Mouse (Mus musculus) left cerebral cortex, adult 8-10 months (tissue): Measurements from ENCODE around the gene Cntrl. TPM values are rescaled to one million over a fixed set of nuclear protein-coding genes. Genes with fewer than 3 reads are reported as not detected.

Experiments used
- DNase-seq, 2 experiments: peaks; one replicate each; pipeline ENCODE4 v3.0.0; 2022; ENCODE audit warnings: low spot score in 2 of 2
- total RNA-seq, 4 experiments: library from RNA; stranded (reverse); gene quantifications; 2 replicates each; pipeline ENCODE4 v1.2.4; 2022

Cntrl gene
- total RNA-seq, 4 experiments from 2014 or later: 8.6 to 11.0 (median 10.8) TPM

DNA sequence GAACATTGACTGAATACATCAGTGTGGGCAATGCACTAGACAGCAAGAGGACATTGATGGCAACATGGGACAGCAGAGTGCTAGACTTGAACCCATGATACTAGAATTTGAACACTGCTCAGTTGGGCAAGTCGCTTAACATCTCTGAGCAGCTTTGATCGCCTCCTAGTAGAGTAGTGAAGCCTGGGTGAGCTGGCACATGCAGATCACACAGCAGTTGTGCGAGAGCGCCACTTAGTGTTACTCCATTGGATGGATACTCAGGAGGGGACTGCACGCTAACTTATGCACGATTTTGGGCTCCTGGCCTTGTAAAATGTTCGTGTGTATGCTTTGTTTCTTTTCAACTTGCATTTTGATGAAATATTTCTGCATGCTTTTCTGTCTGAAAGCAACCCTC, 15.4 kb downstream of the Cntrl start:
- no peak for DNase-seq

DNA sequence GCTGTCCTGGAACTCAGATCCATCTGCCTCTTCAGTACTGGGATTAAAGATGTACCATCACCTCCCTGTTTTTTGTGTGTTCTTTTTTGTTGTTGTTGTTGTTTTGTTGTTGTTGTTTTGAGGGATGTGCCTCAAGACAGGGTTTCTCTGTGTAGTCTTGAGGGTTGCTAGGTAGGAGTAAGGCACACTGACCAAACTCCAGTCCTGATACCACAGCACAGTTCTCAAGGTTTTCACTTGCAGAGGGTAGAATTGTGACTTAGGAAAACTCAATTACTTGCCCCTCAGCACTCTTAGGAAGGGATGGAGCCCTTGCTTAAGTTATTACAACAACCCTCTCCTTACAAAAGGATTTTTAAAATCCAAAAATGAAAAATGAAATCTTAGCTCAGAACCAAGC, 22.2 kb downstream of the Cntrl start:
- DNase-seq: no peak

DNA sequence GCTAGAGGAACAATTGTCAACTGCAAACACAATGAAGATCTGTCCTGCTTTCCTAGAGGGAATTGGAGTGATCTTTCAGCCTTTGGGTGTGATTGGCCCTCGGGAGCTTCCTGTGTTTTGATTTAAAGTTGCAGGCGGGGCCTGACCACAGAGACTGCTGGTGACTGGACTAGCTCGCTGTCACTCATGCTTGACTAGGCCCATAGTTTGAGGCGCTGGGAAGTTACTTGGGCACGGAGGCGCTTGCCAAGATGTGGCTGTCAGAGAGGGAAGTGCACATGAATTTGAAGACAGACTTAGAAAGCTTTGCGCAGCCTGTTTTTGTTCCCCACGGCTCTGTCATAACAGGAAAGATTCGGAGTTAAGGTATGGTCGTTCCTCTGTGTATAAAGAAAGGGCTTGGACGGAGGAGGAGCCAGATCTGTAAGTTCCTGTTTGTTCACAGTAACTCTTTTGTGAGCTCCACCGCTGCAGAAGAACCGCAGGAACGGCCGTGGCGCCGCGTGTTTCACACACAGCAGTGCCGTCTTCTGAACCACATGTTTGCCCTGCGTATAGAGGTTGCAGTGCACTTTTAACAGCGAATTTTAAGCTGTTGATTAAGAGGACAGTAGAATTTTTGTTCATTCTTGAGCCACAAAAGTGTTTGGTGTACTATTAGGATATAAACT, 22.8 kb downstream of the Cntrl start:
- DNase-seq: peak; percentile 91 to 97

DNA sequence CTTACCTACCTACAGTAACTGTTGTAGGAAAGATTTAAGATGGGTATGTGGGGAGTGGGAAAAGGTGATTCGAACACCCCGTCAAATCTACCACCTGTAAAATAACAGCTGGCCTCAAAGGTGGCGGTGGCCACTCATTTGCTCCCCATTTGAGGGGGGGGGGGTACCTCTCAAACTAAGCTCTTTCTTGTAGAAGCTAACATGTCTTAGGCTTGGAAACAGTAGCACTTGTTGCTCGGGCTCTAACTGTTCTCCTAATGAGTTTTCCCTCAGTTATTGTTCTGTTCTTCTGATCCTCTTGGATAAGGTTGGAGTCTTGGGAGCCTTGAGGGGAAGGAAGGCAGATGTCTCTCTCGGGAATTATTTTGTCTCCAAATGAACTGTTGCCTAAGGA, 23.4 kb downstream of the Cntrl start:
- DNase-seq: no peak

DNA sequence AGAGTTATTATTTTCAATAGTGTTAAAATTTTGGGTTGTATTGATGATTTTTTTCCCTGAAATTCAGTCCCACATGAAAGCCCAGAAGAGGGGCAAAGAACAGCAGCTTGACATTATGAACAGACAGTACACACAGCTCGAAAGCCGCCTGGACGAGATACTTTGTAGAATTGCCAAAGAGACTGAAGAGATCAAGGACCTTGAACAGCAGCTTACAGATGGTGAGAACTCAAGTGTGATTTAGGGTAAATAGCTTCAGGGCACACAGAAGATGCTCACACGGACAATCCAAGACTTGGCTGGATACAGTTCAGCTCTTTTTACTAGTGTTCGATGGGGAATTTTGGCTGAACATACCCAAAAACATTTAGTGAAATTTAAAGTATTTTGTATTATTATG, 24.6 kb downstream of the Cntrl start:
- no peak for DNase-seq

DNA sequence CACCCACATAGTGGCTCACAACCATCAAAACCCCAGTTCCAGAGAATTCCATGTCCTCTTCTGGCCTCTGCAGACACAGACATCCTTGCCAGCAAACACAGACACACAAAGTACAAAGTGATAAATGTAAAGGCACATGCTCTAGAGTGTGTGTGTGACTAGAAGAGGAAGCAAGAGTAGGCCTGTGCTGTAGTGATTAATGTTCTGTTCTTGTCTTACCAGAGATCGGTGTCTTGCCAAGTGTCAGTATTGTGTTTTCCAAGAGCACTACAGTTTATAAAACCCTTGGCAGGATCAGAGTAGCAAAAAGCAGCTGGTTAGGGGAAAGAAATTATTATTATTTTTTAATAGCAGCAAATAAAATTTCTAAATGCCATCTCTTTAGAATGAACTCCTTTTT, 29.3 kb downstream of the Cntrl start:
- no peak for DNase-seq

DNA sequence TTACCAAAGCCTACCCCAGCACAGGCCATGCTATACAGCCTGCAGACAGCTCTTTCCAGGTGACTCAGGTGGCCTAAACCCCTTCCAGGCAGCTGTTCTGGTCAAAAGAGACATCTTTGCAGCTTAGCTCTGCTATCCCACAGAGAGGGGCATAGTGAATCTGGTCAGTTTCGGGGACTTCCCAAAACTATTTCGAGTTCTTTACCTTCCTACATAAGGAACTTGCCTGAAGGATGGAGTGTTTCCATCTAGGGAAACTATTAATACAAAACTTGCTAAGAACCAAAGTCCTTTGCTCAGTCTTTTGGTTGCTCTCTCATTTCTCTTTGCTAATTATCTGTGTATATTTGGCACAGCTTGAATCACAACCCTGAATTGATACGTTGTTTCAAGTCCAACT, 32.4 kb downstream of the Cntrl start:
- DNase-seq: no peak

DNA sequence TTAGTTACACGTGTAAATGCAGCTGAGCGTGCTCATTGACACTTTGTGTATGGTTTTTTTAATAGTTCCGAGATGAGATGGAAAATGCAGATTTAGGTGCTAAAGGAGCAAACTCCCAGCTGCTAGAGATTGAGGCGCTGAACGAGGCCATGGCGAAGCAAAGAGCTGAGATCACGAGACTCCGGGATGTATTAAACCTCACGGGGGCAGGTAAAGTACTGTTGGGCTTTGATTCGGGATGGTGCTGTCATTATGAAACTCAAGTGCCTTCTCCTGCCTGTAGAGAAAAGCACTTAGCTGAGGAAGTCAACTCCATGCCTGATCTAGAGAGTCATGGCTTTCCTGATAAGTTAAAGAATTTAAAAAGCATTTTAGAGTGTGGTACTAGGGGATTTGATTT, 39.5 kb downstream of the Cntrl start:
- no peak for DNase-seq

DNA sequence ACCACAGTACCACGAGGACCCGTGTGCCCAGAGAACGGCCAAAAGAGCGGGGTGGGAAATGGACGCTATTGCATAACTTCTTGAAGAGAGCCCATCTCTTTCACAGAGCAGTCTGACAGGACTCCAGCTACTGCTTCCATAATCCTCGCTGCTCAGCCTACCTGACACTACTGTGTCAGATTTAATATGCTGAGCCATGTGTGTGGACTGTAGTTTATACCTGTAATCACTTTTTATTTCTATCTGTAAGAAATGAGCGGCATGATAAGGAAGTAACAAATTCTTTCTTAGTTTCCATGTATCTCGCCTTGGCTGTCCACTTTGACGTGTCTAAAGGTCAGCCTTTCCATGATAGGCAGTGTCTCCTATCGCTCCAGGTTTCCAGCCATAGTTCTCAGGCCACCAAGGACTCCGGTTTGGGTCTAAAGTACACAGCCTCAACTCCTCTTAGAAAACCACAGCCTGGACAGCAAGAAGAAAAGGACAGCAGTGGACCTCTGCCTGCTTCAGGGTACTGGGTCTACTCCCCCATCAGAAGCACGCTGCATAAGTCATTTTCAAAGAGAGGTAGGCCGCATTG, 42.1 kb downstream of the Cntrl start:
- DNase-seq: no peak

DNA sequence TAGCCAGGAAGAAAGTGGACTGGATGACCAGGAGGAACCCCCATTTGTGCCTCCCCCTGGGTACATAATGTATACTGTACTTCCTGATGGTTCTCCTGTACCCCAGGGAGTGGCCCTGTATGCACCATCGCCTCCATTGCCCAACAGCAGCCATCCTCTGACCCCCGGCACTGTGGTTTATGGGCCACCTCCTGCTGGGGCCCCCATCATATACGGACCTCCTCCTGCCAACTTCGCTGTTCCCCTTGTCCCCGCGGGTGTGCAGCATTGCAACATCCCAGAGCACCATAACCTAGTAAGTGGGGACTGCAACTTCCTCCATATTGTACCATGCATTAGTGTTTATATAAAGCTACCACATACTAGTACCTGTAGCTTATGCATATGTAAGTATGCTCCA, 43.9 kb downstream of the Cntrl start:
- no peak for DNase-seq

DNA sequence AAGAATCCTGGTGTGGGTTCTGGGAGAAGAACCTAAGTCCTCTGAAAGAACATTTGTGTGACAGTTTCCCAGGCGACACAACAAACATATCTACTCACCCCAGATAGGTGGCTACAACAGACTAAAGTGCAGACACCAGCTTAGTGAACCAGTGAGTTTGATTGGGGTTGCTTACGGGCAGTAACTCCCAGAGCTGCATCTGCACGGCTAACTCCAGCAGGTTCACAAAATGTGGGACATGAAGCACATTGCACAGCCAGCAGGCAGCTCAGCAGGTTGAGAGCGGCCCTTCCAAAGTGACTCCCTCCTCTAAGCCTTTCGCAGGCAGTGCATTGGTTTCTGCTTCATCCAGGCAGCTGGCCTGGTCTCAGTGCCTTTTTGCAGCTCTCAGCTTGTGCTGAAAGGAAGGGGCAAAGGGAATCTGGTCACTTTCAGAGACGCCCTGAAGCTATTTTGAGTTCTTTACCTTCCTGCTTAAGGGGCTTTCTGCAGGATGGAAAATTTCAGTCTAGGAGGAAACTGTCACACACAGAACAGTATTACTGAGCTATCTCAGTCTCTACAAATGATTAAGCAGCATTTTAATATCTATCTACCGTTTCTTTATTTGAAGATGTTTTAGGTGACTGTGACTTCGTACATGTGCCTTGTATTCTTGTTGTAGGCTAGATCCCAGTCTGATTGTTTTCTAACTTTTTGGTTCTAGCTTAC, 44.7 kb downstream of the Cntrl start:
- no peak for DNase-seq

DNA sequence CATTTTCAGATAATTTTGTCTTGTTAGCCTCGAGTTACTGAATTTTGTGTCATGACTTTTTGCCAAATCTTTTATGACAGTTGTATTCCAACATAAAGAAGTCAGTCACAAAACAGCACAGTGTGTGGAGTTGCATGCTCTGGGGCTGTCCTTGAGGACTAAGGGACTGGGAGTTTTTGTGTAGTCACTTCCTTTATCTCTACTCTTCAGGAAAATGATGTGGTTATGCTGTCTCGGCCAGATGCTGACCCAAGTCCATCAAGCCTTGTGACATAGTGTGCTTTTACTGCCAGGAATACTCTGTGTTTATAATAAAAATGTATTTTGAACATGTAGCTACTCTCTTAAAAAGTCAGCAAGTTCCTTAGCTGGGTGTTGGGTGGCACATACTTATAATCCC, 47.7 kb downstream of the Cntrl start:
- DNase-seq: no peak

DNA sequence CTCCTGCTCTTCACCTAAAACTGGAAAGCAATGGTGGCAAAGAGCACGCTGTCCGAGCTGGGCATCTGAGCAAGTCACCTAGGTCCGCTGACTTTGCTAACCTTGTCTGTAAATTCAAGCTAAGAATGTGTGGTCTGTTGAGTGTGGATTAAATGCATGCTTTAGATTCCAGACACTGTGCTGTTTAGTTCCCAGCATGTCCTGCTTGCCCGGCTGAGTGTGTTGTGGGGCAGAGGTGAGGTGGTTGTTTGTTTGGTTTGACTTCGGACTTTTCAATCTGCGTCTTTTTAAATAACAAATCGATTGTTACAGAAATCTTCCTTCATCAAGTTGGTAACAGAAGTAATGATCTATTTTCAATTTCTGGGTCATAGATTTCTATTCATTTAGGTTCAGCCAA, 48.5 kb downstream of the Cntrl start:
- no peak for DNase-seq

DNA sequence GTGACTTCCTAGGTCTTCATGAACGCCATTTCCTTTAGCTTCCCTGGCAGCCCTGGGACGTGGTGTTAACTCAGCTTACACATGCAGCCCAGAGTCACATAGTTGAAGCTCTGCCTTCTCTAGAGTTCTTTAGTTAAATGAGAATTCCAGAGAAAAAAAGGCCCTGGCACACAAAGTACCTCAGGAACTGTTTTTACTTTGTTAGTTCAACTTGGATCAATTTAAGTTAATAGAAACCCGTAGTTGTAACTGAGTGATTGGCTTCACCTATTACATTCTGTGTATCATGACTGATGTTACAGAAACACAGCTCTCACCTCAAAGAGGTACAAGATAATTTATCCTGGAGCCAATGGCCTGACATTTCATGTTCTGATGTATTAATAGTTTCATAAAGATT, 49.1 kb downstream of the Cntrl start:
- no peak for DNase-seq

DNA sequence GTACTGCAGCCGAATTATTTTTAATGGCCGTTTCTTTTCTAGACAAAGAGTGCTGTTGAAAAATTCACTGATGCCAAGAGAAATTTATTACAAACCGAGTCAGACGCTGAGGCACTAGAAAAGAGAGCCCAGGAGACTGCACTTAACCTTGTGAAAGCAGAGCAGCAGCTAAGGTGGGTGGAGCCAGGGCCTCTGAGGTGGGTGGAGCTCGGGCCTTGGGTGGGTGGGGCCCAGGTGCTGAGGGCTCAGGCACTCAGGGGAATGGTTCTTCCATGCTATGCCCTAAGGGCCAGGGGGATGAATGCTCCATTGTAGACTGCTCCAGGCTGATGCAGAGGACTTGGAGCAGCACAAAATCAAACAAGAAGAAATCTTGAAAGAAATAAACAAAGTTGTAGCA, 50.9 kb downstream of the Cntrl start:
- no peak for DNase-seq

DNA sequence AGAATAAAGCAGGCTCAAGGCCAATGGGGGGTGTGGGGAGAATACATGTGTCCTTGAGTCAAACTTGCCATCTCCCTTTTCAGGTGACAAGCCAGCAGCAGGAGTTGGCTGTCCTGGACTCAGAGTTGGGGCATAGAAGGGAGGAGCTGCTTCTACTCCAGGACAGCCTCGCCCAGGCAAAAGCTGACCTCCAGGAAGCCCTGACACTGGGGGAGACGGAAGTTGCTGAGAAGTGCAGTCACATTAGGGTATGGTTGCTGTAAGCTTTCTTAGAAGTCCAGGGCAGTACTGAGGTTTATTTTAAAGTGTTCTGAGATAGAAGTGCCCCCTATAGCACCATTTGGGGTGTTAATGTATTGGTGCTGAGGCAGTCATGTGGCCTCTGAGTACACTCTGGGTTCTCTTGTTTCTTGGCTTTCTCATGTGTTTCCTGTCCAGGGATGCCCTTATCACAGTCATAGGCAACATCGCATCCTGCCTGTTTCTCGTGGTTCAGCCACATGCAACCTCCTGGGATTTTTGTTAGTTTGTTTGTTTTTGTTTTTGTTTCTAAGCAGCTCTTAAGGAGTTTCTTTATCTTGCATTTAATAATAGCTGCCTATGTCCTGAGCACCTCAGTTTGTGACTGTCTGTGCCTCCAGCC, 52.7 kb downstream of the Cntrl start:
- DNase-seq: no peak

DNA sequence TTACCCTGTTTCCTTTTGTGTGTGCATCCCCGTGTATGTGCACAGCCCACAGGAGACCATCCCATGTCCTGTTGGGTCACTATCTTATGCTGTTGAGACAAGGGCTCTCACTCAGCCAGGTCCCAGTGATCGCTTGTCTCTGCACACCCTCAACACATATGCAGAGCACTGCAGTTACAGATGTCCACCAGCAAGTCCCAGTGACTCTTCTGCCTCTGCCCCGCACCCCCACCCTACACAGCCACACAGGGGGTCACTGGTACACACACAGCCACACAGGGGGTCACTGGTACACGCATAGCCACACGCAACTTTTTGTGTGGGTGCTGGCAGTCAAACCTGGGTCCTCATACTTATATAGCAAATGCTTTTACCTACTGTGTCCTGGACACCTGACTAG, 54.1 kb downstream of the Cntrl start:
- DNase-seq: no peak

DNA sequence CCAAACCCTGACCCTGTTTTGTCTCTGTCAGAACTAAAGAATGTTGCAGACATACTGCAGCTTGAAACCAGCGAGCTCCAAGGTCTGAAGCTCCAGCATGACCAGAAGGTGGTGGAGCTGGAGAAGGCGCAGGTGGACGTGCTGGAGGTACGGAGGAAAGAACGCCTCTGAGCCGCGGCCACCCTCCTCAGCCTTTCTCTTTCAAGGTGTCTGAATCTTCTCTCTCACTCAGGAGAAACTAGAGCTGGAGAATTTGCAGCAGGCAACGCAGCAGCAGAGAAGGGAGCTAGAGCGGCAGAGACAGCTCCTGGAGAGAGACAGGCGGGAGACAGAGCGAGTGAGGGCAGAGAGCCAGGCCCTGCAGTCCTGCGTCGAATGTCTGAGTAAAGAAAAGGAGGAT, 56.1 kb downstream of the Cntrl start:
- DNase-seq: no peak

DNA sequence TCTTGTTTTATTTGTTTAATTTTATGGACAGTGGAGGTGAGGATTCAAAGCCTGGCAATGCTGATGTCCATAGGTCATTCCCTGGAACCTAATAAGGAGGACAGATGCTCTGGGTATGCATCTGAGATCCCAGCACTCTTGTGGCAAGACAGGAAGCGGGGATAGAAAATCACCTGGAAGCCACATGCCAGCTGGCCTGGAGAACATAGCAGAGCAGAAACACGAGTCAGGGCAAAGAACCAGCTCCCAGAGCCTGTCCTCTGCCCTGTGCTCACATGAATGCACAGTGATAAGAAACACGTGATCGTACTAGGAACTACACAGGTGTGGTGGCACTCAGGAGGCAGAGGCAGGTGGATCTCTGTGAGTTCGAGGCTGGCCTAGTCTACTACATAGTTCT, 57.5 kb downstream of the Cntrl start:
- no peak for DNase-seq

DNA sequence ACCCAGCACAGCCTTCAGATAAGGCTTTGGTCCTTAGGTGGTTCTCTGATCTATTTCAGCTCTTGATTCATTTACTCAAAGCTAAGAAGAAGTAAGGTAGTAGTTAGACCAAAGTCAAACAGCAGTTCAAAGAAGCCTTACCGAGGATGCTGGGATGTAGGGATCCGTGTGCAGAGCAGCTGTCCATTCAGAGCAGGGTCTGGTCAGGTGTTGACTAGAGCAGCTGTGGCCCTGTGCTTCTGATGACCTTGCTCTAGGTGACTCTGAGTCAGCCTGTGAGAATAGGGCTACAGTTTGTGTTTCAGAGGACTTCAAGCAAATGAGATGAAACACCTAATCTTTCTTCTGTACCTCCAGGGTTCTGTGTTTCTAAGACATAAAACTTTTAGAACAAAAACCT, 60.2 kb downstream of the Cntrl start:
- DNase-seq: no peak

DNA sequence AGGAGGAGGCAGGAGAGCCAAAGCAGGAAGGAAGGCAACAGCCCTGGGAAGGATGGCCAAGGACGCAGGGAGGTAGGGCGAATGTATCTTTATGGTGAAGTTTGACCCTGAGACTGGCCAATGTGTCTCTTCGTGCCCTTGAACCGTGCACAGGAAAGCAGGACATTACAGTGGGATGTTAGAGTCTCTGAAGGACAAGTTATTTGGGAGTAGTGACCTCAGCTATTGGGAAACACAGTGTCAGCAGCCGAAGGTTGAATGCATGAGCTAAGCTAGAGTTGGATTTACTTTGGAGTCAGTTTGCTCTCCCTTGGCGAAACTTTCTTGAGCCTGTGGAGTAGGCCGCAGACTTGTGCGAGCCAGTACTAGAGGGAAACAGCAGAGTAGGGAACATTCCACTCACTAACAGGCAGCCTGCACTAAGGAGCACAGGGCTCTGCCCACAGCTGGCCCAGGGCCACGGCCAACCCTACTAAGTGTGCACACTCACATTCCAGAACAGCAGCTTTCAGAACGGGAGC, 62.1 kb downstream of the Cntrl start:
- DNase-seq: no peak

DNA sequence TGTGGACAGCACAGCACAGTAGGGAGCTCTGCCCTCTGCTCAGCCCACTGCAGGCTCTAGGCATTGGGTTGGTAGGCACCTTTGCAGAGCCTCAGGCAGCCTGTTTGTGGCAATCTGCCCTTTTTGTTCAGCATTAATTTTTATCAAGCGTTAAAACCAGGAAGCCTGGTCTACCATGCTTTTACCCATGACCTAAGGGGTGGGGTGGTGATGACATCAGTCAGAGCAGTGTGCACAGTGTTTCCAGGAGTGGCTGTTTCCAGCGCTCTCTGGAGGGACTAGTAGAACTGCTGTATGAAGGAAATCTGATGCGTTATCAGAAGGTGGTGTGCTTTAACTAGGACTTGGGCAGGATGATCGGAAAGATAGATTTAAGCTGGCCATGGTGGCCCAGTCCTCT, 63.0 kb downstream of the Cntrl start:
- DNase-seq: no peak
